Mouse (Mus musculus): ENCODE data around the gene Hspa1a. TPM values are rescaled to one million over a fixed set of nuclear protein-coding genes. Genes with fewer than 3 reads are reported as not detected.
A peak's percentile ranks its signal among the peaks of the same experiment; 100 is the strongest.
"Not testable (repeated sequence)": the region's sequence is repeated elsewhere in the genome, so short reads cannot be mapped to it uniquely, and the experiment has no call there.

The Hspa1a gene
- total RNA-seq (2021) = 1 to 10 TPM; 2.9 to 7.7 TPM

DNA sequence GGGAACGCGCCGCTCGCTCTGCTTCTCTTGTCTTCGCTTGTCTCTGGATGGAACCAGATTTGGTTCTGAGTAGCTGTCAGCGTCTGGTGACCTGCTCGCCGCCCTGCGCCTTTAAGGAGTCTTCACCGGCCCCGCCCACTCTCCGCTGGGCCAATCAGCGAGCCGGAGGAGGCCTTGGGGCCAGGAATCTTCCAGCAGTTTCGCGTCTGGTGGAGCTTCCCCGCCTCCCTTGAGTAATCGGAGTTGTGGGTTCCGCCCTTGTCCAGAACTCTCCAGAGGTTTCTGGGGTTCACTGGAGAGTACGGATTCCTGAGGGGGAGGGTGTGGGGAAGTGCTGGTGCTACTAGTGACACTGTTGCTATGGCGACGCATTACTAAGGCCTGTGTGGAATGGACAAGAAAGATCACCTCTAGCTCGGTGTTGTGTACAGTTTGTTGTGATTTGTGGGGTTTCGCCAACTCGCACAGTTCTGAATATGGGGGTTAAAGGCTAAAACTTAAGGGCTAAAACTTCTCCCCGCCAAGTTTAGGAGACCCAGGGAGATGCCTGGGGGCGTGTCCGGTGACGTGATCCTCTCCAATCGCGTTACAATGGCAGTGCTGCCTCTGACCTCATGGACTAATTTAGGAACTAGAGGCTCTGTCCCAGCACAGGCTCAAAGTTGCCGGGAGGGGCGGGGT is at the start of gene Hspa1a, which contains the start of gene Hspa1l:
TSS of gene Hspa1a (minus strand) at position 88 of the 681 bp plus-strand sequence.
TSS of gene Hspa1l (plus strand) at position 635 of the 681 bp plus-strand sequence.
- intact Hi-C loops (cut with DNase I) = not testable (repeated sequence)
- DNase-seq (ENCODE audit: low spot score) = peak; percentile 83

DNA sequence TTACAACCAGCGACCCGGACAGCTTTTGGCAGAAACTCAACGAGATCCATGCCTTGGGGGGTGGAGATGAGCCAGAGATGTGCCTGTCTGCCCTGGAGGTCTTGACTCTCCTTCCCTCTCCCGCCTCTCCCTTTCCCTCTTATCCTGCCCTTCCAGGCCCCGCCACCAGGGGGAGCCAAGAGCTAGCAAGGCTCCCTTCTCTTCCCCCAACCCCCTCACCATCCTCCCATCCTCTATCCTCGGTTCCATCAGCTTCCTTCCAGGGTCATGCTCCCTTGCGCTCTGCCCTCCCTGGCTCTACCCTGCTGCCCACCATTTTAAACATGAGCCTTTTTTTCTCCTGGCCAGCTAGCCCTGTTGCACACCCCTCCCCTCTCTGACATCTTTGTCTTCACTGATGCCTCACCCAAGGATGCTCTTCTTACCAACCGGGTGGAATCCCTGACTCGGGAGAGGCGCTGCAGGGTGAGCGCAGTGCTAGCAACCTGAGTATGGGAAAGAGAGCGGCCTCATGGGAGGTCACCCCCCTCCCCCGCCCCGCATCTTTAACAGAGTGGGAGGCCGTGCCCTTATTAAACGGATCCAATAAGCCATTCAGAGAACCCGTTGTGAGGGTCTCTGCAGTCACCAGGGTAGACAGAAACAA is 49.3 kb upstream of the Hspa1a start:
- intact Hi-C loops (cut with DNase I) = loop anchor here (1.0 to 10.0 kb wide), 4 partner anchors 38 to 214 kb away; partner anchors contain the start of genes Atp6v1g2, Ddah2, Ly6g6d and Ly6g6e
- DNase-seq (ENCODE audit: low spot score) = peak; percentile 72

DNA sequence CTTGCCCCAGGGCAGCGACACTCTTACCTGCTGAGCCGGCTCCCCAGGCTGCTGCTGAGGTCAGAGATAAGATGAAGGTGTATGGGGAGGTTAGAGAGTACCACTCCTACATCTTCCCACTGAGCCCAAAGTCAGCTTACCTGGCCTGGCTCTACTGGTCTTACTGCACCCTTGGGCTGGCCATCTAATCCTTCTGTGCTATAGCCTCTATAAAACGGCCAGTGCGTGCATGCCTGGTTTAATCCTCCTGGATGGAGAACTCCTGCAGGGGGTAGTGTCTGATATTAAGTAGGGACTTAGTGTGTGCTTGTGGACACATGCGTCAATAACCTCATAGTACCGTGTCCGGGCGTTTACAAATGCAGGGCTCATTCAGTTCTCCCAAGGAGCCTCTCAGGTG is 48.6 kb upstream of the Hspa1a start:
- no peak for DNase-seq (ENCODE audit: low spot score)
- intact Hi-C loops (cut with DNase I) = loop anchor here (1.0 to 10.0 kb wide), 3 partner anchors 42 to 214 kb away; partner anchors contain the start of genes Atp6v1g2, Ly6g6d, Ly6g6e and Nfkbil1

DNA sequence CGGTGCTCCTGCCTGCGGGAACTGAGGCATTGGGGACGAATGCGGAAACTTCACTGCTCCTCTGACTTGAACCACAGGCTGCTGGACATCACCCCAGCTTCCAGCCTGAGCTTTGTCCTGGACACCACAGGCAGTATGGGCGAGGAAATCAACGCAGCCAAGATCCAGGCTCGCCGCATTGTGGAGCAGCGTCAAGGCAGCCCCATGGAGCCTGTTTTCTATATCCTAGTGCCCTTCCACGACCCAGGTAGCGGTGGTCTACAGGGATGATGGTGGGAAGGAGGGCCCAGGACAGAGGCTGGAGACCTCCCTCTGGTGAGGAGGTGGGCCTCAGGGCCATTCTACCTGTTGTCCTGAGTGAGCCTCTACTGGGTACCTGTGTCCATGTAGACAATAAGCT is 47.9 kb upstream of the Hspa1a start:
- no peak for DNase-seq (ENCODE audit: low spot score)
- intact Hi-C loops (cut with DNase I) = loop anchor here (1.0 to 10.0 kb wide), 3 partner anchors 42 to 215 kb away; partner anchors contain the start of genes Atp6v1g2, Ly6g6d, Ly6g6e and Nfkbil1

DNA sequence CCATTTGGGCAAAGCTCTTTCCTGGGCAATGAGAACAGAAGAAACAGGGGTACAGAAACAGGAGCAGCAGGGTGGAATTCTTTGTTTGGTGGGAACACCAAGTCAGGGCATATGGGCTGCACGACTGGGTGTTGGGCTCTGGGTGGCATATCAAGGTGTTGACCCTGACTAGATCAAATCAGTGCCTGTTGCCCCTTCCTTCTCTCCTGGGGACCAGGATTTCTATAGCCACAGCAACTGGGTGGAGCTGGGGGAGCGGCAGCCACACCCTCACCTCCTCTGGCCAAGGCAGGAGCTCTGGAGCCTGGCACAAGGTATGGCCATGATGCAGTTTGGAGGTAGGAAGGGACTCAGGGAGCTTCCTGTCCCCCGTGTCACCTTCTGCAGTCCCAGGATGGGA is 46.2 kb upstream of the Hspa1a start:
- intact Hi-C loops (cut with DNase I) = no loop called here
- DNase-seq (ENCODE audit: low spot score) = no peak

DNA sequence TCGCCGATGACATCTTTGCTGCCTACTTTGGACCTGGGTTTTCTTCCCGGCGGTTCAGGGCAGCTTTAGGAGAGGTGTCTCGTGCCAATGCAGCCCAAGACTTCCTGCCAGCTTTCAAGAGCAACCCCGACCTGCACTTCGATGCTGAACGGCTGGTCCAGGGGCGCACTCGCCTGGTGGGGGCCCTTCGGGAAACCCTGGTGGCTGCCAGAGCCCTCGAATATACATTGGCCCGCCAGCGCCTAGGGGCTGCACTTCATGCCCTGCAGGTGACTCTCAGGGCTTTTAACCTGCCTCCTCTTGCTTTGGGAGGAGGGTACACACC is 45.7 kb upstream of the Hspa1a start:
- no peak for DNase-seq (ENCODE audit: low spot score)
- intact Hi-C loops (cut with DNase I) = no loop called here

DNA sequence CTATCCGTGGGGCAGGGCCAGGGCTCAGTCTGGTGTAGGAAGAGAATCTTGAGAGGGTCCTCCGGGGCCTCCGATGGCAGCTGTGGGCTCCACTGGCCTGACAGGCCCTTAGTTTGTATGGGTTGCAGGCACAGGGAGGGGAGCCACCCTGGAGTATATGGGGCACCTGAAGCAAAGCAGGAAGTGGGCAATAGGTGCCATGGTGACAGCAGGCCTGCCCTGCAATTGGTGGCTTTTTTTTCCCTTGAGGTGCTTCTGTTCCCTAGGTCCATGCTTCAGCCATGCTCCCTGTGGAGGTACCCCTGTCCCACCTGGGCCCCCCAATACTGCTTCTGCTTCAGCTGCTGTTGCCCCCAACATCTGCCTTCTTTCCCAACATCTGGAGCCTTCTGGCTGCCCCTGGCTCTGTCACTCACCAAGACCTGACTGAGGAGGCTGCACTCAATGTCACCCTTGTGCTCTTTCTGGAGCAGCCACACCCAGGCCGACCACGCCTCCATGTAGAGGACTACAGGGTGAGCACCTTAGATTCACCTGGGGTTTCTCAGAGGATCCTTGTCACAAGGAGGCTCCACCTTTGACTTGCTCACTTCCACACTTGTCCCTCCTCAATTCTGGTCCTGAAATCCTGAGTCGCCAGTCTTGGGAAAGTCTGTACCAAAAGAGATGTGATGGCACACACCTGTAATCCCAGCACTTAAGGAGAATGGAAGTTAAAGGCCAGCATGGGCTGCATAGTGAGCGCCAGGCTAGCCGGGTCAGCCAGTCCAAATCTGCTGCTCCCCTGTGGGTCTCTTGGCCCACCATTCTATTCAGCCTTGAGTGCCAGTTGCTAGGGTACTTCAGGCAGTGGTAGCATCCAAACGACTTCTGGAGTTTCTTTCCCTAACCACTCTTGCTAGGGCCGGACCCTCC is 45.1 kb upstream of the Hspa1a start:
- DNase-seq (ENCODE audit: low spot score) = no peak
- intact Hi-C loops (cut with DNase I) = no loop called here

DNA sequence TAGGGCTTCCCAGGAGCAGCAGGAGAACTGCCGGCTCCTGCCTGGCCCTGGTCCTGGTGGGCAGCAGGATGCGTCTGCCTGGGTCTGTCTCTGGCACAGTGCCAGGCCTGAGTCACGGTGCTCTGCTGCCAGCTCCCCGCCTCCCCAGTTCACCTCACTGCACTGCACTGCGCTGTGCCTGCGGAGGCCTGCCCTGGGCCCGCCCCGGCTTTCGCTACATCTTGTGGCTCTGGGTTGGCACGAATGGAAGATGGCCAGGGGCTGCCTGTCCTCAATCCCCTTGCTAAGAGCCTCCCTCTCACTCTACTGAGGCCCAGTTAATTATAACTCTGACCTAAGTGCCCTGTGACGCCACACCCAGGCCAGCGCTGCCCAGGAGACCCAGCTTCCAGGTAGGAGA is 44.4 kb upstream of the Hspa1a start, which contains the start of gene Vwa7:
TSS of gene Vwa7 (plus strand) at position 204 of the 400 bp plus-strand sequence.
- intact Hi-C loops (cut with DNase I) = no loop called here
- no peak for DNase-seq (ENCODE audit: low spot score)

DNA sequence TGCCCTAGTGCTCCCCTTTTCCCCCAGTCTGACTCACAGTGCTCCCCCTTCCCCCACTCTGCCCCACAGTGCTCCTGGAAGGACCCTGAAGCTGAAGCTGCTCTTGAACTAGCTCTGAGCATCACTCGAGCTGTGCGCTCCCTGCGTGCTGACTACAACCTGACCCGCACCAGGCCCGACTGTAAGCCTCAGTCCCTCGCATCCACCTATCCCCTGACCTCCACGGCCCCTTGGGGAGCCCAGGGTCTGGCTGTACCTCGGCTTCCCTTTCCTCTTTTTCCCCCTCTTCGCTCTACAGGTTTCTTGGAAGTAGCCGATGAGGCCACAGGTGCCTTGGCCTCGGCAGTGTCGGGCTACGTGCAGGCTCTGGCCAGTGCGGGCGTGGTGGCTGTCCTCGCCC is 43.3 kb upstream of the Hspa1a start:
- DNase-seq (ENCODE audit: low spot score) = no peak
- intact Hi-C loops (cut with DNase I) = no loop called here

DNA sequence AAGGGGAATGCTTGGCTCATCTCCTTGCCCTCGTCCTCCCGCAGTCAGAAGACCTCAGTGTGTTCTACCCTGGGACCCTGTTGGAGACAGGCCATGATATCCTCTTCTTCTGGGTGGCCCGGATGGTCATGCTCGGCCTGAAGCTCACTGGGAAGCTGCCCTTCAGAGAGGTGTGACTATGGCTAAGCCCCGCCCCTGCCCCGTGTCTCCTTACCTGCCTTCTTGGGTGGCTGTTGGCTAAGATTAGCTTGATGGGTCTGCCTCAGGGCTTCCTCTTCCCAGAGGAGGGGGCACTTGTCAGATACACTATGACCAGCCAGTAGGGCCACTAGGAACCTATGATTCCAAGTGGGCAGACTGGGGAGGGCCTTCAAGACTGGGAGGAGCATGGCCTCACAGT is 41.3 kb upstream of the Hspa1a start:
- intact Hi-C loops (cut with DNase I) = no loop called here
- DNase-seq (ENCODE audit: low spot score) = no peak

DNA sequence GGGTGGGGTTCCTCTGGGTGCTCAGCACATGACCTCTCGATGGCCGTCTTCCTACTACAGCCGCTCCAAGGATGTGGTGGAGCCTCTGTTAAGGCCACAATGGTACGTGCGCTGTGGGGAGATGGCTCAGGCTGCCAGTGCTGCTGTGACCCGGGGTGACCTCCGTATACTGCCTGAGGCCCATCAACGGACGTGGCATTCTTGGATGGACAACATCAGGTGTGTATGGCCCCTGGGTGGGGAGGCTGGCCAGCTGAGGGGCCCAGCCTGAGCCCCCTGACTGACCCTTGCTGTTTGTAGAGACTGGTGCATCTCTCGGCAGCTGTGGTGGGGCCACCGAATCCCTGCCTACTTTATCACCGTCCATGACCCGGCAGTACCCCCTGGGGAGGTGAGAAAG is 40.5 kb upstream of the Hspa1a start:
- intact Hi-C loops (cut with DNase I) = no loop called here
- no peak for DNase-seq (ENCODE audit: low spot score)

DNA sequence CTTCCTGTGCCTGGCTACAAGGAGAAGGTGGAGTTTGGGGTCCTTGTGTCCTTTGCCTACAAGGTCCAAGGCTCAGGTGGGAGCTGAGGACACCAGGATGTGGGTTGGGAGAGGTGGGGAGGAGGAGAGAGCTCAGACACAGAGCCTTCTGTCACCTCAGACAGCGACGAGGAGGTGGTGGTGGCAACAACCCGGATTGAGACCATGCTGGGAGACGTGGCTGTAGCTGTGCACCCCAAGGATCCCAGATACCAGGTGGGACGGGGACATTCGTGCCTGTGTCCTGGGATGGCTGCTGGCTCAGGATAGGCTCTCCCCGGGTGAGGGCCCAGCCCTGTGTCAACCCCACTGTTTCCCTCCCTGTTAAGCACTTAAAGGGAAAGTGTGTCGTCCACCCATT is 39.5 kb upstream of the Hspa1a start:
- intact Hi-C loops (cut with DNase I) = no loop called here
- no peak for DNase-seq (ENCODE audit: low spot score)

DNA sequence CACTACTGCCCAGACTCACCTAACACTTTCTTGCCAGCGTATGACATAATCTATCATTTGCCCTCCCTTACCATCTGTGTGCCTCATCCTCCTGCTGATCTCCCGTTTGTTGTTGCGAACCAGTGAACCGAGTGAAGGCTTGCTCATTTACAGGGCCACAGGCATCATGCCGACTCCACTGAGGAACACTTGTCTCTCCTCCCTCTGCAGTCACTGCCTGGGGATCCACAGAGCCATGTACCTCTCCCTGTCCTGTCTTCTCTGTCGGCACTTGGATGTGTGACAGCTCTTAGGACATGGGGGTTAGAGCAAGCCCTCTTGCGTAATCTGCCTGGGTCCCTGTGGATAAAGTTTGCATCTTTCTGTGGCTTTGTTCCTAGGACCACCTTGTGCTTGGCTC is 37.6 kb upstream of the Hspa1a start:
- intact Hi-C loops (cut with DNase I) = no loop called here
- no peak for DNase-seq (ENCODE audit: low spot score)

DNA sequence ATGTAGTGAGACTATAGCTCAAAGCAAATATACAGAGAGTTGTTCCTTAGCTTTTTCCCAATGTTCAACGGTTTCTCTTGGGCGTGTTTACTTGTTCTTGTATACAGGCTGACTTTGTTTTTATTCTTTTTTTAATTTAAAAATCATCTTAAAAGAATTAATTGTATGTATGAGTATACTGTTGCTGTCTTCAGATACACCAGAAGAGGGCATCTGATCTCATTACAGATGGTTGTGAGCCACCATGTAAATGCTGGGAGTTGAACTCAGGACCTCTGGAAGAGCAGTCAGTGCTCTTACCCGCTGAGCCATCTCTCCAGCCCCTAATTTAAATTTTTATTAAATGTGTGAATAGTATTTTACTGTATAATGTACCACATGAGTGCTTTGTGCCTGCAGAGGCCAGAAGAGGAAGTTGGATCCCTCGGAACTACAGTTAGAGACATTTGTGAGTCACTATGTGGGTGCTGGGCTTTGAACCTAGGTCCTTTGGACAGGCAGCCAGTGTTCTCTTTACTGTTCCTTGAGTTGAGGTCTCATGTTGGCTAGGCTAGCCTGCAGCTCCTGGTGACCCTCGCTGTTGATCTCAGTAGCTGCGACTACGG is 35.5 kb upstream of the Hspa1a start:
- intact Hi-C loops (cut with DNase I) = no loop called here
- no peak for DNase-seq (ENCODE audit: low spot score)

DNA sequence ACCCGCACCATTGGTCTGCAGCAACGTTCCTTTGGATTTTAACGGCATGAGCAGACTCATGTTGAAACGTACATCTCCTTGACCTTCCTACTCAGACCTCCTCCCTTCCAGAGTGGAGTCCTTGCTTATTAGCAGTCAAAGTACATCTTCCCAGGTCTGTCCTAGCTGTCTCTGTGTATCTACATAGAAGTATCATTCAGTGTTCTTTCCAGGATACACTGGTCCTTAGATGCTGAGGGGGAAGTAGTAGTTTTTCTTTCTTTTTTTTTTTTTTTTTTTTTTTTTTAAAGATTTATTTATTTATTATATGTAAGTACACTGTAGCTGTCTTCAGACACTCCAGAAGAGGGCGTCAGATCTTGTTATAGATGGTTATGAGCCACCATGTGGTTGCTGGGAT is 33.9 kb upstream of the Hspa1a start:
- intact Hi-C loops (cut with DNase I); DNase-seq (ENCODE audit: low spot score): not testable (repeated sequence)

DNA sequence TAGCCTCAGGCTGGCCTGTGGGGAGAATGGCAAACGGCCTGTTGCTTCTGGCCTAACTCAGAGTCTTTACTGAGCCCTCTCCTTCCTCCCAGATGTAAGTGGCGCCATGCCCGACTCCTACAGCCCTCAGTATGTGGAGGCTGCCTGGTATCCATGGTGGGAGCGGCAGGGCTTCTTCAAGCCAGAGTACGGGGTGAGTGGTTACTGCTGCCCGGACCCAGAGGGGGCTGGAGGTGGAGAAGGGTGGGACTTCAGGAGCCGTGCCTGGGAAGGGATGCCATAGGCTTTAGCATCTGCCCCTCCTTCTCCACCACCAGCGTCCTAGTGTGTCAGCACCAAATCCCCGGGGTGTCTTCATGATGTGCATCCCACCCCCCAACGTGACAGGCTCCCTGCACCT is 33.2 kb upstream of the Hspa1a start:
- intact Hi-C loops (cut with DNase I) = no loop called here

DNA sequence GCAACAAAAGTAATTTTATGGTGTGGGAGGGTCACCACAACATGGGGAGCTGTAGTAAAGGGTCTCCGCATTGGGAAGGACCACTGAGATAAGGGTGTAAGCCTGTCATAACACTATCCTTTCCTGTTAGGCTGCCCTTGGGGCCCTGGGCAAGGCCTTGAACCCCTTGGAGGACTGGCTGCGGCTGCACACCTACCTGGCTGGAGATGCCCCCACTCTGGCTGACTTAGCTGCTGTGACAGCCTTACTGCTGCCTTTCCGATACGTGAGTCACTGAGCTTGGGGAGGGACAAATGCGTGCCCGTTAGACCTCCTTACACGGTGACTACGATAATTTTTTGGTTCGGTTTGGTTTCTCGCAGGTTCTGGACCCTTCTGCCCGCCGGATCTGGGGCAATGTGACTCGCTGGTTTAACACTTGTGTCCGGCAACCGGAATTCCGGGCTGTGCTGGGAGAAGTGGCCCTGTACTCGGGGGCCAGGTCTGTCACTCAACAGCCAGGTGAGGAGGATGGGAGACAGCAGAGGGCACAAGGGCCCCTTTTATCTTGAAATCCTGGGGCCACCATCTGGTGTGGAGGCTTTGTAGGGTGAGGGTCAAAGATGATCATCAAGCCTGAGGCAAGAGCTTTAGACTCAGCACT is 32.2 kb upstream of the Hspa1a start:
- intact Hi-C loops (cut with DNase I) = loop anchor here (5.0 kb wide), 1 partner anchor 233 kb away; the partner anchor contains the start of gene Nfkbil1

More for the DNA sequence above, 33.2 kb upstream of the Hspa1a start:
- no peak for DNase-seq (ENCODE audit: low spot score)

DNA sequence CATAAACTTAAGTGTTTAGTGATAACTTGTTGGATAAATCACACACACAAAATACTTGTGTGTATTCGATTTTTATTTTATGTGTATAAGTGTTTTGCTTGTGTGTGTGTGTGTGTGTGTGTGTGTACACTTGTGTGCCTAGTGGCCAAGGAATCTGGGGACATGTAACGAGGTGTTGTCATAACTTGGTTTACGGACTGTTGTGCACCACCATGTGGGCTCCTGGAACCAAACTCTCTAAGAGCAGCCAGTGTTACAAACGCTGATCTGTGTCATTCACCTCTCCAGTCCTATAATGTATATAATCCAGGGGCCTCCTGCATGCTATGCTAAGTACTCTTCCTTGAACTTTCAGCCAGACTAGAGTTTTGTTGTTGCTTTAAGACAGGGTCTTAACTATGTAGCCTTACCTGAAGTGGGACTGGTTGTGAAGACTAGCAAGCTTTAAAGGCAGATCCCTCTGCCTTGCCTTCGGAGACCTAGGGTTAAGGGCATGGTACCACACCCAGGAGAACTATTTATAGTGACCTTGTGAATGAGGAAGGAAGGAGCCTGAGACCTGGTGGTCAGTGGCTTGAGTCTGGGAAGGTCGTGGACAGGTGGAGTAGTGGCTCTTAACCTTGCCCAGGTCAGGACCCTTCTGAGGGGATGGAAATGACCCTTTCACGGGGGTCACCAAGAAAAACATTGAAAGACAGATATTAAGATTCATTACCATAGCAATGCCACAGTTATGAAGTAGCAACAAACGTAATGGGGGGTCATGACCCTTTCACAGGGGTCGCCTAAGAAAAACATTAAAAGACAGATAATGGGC is 31.3 kb upstream of the Hspa1a start:
- intact Hi-C loops (cut with DNase I) = loop anchor here (5.0 kb wide), 1 partner anchor 234 kb away; the partner anchor contains the start of gene Nfkbil1
- DNase-seq (ENCODE audit: low spot score) = no peak

More for the DNA sequence above, 32.2 kb upstream of the Hspa1a start:
- DNase-seq (ENCODE audit: low spot score) = no peak

Data from heart, postnatal 25 days (tissue).